In genomic region chr6:57766287-57766686, GRCm38 (mm10) we compare ENCODE assay signal across 19 mouse cellular contexts. TPM values are rescaled to one million over a fixed set of nuclear protein-coding genes. Genes with fewer than 3 reads are reported as not detected.
DNase-seq lines count a peak whose midpoint lies in the region; ATAC-seq and TF ChIP-seq lines count a peak whose summit lies in the region.
"Had no signal": no experiment of that assay in that cellular context is flagged by ENCODE, and none has a peak within 500 bp of the region (broad histone marks: within the 10 kb centered on the region; RNA-seq: fewer than 3 reads in every experiment).

No protein-coding gene starts in this region.

- peaks cover 47% of the 10 kb centered on the region for H3K36me3 ChIP-seq in hindbrain, embryonic 10.5 days
- peaks cover 20% of the 10 kb centered on the region; the same call in 1 of the 2 replicates for H3K36me3 ChIP-seq in hindbrain, embryonic 12.5 days
- peaks cover 16% of the 10 kb centered on the region for H3K36me3 ChIP-seq in G1E (replicated peaks)
- H3K36me3 ChIP-seq in embryonic facial prominence, embryonic 10.5 days (replicated peaks), result peaks cover 55% of the 10 kb centered on the region
- peaks cover 34% of the 10 kb centered on the region for H3K36me3 ChIP-seq in liver, embryonic 14.5 days (replicated peaks; ENCODE audit: control insufficient read depth, insufficient read depth, low read depth)

- TF ChIP-seq EP300 in liver, embryonic 14.5 days (IDR thresholded peaks at IDR 0.05; ENCODE audit: low read depth), result peak; percentile 80

- H3K4me3 ChIP-seq in hindbrain, embryonic 10.5 days, result no peak overlapping the region
- no peak overlapping the region for H3K4me3 ChIP-seq in hindbrain, embryonic 12.5 days
- H3K4me3 ChIP-seq in G1E (ENCODE audit: low read depth, low read length), result no peak overlapping the region; the same call in 1 of the 2 replicates
- no peak overlapping the region for H3K4me3 ChIP-seq in embryonic facial prominence, embryonic 10.5 days
- peak overlapping the region in 1 of 2 experiments; percentile 29; a peak in 2 of 4 replicates for H3K4me3 ChIP-seq in liver, embryonic 14.5 days (ENCODE audit: insufficient read depth in 1 of 2, low read depth in 2 of 2, low read length in 2 of 2)
- H3K4me3 ChIP-seq: embryonic facial prominence, embryonic 12.5 days; limb, embryonic 12.5 days; midbrain, embryonic 10.5 days; myocyte had no signal

- 90% methylated on average over 1 of the region's 1 CpGs for WGBS in hindbrain, embryonic 10.5 days
- WGBS in hindbrain, embryonic 12.5 days, result 93% methylated on average over 1 of the region's 1 CpGs
- 82% methylated on average over 1 of the region's 1 CpGs for WGBS in embryonic facial prominence, embryonic 10.5 days
- 3% methylated on average over 1 of the region's 1 CpGs for WGBS in liver, embryonic 14.5 days (ENCODE audit: insufficient replicate concordance)

- H3K9ac ChIP-seq in hindbrain, embryonic 12.5 days, result no peak overlapping the region
- H3K9ac ChIP-seq in liver, embryonic 14.5 days (replicated peaks), result peak overlapping the region; percentile 60
- H3K9ac ChIP-seq: embryonic facial prominence, embryonic 12.5 days; limb, embryonic 12.5 days had no signal

- no peak for ATAC-seq in hindbrain, embryonic 12.5 days (ENCODE audit: low FRiP score)
- ATAC-seq in G1E (ENCODE audit: extremely low read depth, insufficient number of reproducible peaks, low FRiP score, poor library complexity, severe bottlenecking), result peak; percentile 42; the same call in 1 of the 2 replicates
- peak; percentile 84 for ATAC-seq in liver, embryonic 14.5 days (ENCODE audit: insufficient read depth)
- ATAC-seq: hindbrain, postnatal 0 days had no signal

- H3K4me1 ChIP-seq in hindbrain, embryonic 10.5 days (replicated peaks), result no peaks in the 10 kb centered on the region
- no peaks in the 10 kb centered on the region for H3K4me1 ChIP-seq in hindbrain, embryonic 12.5 days
- peaks cover 74% of the 10 kb centered on the region for H3K4me1 ChIP-seq in G1E (ENCODE audit: insufficient read depth, low read depth, low read length)
- no peaks in the 10 kb centered on the region for H3K4me1 ChIP-seq in embryonic facial prominence, embryonic 10.5 days
- H3K4me1 ChIP-seq in liver, embryonic 14.5 days (replicated peaks; ENCODE audit: control insufficient read depth in 2 of 2, insufficient read depth in 2 of 2, low read length in 1 of 2), result peaks cover 62 to 73% of the 10 kb centered on the region in 2 experiments
- H3K4me1 ChIP-seq: embryonic facial prominence, embryonic 12.5 days; limb, embryonic 12.5 days had no signal

- 0 out of 2 replicates have a peak overlapping the region, but pooled peaks have one; percentile 12 for H3K27ac ChIP-seq in hindbrain, embryonic 10.5 days
- H3K27ac ChIP-seq in hindbrain, embryonic 12.5 days, result no peak overlapping the region
- H3K27ac ChIP-seq in embryonic facial prominence, embryonic 10.5 days (replicated peaks), result 0 out of 2 replicates have a peak overlapping the region, but pooled peaks have one; percentile 0
- H3K27ac ChIP-seq in liver, embryonic 14.5 days, result peak overlapping the region; percentile 95
- H3K27ac ChIP-seq: embryonic facial prominence, embryonic 12.5 days; hindbrain, postnatal 0 days; limb, embryonic 12.5 days; midbrain, embryonic 10.5 days had no signal

- no peaks in the 10 kb centered on the region for H3K9me3 ChIP-seq in hindbrain, embryonic 10.5 days
- H3K9me3 ChIP-seq in hindbrain, embryonic 12.5 days (replicated peaks), result no peaks in the 10 kb centered on the region
- H3K9me3 ChIP-seq in G1E (replicated peaks), result no peaks in the 10 kb centered on the region
- H3K9me3 ChIP-seq in embryonic facial prominence, embryonic 10.5 days, result no peaks in the 10 kb centered on the region
- H3K9me3 ChIP-seq in liver, embryonic 14.5 days (ENCODE audit: control insufficient read depth, low read length), result no peaks in the 10 kb centered on the region
- H3K9me3 ChIP-seq: embryonic facial prominence, embryonic 12.5 days; limb, embryonic 12.5 days; midbrain, embryonic 10.5 days had no signal

- no peak for TF ChIP-seq CTCF in G1E (IDR thresholded peaks at IDR 0.05; ENCODE audit: low read depth, low read length)
- TF ChIP-seq CTCF in liver, embryonic 14.5 days (IDR thresholded peaks at IDR 0.05; ENCODE audit: low read depth), result no peak

- H3K27me3 ChIP-seq in hindbrain, embryonic 10.5 days (ENCODE audit: insufficient read depth, poor library complexity, severe bottlenecking), result no peaks in the 10 kb centered on the region
- H3K27me3 ChIP-seq in hindbrain, embryonic 12.5 days, result no peaks in the 10 kb centered on the region
- H3K27me3 ChIP-seq in G1E (ENCODE audit: insufficient read depth, low read length), result no peaks in the 10 kb centered on the region
- H3K27me3 ChIP-seq in embryonic facial prominence, embryonic 10.5 days (replicated peaks; ENCODE audit: low read depth, poor library complexity, severe bottlenecking), result no peaks in the 10 kb centered on the region
- H3K27me3 ChIP-seq in liver, embryonic 14.5 days (ENCODE audit: control insufficient read depth, insufficient read depth, low read length), result no peaks in the 10 kb centered on the region
- H3K27me3 ChIP-seq: embryonic facial prominence, embryonic 12.5 days; limb, embryonic 12.5 days had no signal

- DNase-seq in hindbrain, embryonic 10.5 days (ENCODE audit: low spot score), result no peak
- DNase-seq in G1E (ENCODE audit: low spot score), result no peak
- no peak for DNase-seq in embryonic facial prominence, embryonic 10.5 days (ENCODE audit: low spot score)
- DNase-seq in liver, embryonic 14.5 days (ENCODE audit: low read depth in 3 of 3, low spot score in 3 of 3), result peak; percentile 71 to 77 (median 74)
- DNase-seq in embryo, embryonic 11 days, result no peak
- DNase-seq in layer of hippocampus, adult 8-10 months (ENCODE audit: low spot score in 2 of 2), result no peak
- DNase-seq in cerebellum, postnatal 36 days, result no peak
- DNase-seq: adrenal gland, postnatal 14 days; cerebellum, postnatal 14 days; heart, postnatal 10 days; lung, postnatal 10 days; right cerebral cortex, adult 18-20 months; thymus, adult 2 months had no signal

- no peak overlapping the region for H3K4me2 ChIP-seq in hindbrain, embryonic 12.5 days (replicated peaks)
- peak overlapping the region; percentile 65 for H3K4me2 ChIP-seq in liver, embryonic 14.5 days (ENCODE audit: low read depth)
- H3K4me2 ChIP-seq: embryonic facial prominence, embryonic 12.5 days; limb, embryonic 12.5 days had no signal

RNA-seq across cellular contexts. Expression of gene Vopp1, which starts 58.7 kb away (rescaled TPM):
- 61.3 and 72.1 TPM in 2 replicates for polyA plus RNA-seq in hindbrain, embryonic 10.5 days (2016; fragmentation: Nextera tagmentation; extraction: Ambion mirVana)
- polyA plus RNA-seq in hindbrain, embryonic 12.5 days (2016; fragmentation: Nextera tagmentation; extraction: Ambion mirVana), result 109 and 121 TPM in 2 replicates
- total RNA-seq in G1E (2014; fragmentation: Nextera tagmentation) (17.0 and 31.9 TPM in 2 replicates), G1E (2017) (32.8 and 37.1 TPM in 2 replicates)
- 5.3 and 5.4 TPM in 2 replicates for polyA plus RNA-seq in G1E (2012)
- 63.3 and 66.0 TPM in 2 replicates for polyA plus RNA-seq in embryonic facial prominence, embryonic 10.5 days (2016; fragmentation: Nextera tagmentation; extraction: Ambion mirVana)
- 28.3 and 31.2 TPM in 2 replicates for polyA plus RNA-seq in liver, embryonic 14.5 days (2012; rRNA removed)
- polyA plus RNA-seq in liver, embryonic 14.5 days (2014; fragmentation: Nextera tagmentation; extraction: Ambion mirVana), result 26.8 and 29.7 TPM in 2 replicates
- total RNA-seq in layer of hippocampus, adult 8-10 months (2022), result 10 to 100 TPM; 59.6 to 78.1 (median 72.4) TPM

Comparison
In these comparisons a context has a peak if more than half of its experiments do, and no peak if none do; other contexts are left out.
1. DNase-seq: peak in liver, embryonic 14.5 days (3 of 3); none in hindbrain, embryonic 10.5 days (single experiment), G1E (single experiment), embryonic facial prominence, embryonic 10.5 days (single experiment), embryo, embryonic 11 days (single experiment), layer of hippocampus, adult 8-10 months (0 of 2) and cerebellum, postnatal 36 days (0 of 2).